Mouse (Mus musculus): ENCODE results near the gene Pdia5.

DNA sequence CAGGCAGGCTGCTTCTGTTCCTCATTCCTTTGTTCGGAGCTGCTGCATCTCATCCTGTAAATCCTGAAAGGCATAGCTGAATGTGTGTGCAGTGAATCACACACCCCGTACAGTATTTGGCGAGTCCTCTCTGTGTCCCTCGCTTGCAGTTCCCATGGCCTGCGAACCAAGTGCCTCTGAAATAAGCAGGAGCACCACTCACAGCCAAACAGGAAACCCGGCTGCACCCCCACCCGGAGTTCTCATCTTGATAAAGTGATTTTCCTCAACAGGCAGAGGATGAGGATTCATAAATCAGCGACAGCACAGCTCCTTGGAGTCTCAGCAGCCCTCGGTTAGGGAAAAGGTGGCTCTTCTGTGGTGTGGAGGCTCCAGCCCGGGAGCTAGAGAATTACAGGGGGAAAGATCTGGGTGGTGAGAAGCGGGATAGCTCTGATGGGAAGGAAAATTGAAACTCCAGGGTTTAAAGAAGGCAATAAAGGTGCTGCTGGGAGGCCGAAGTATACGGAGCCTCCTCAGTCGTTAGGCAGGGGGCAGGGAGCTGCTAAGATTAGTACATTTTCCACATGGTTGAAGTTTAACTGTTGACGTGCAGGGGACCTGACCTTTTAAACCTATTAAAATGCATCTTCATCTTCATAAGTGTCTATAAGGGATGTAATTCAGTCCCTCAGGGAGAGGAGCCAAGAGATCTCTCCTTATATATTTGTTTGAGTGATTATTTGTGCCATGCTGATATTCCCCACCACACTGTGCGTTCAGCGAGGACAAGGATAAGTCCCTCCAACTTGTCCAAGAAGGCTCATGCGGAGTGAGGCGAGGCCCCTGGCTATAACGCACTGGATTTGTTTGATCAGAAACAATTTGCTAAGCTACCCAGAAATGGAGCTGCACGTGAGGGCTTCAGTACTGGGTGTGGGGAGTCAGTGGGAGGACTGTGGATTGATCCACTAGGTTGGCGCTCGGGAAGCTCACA lies 27.6 kb upstream of the Pdia5 start:
- TF ChIP-seq CTCF (IDR thresholded peaks at IDR 0.05; ENCODE audit: low read depth) (no peak), EP300 (IDR thresholded peaks at IDR 0.05; ENCODE audit: low read depth) (no peak)

All from heart, postnatal 0 days (tissue).